Mouse (Mus musculus): ENCODE data around the gene Sh3pxd2a. TPM values are rescaled to one million over a fixed set of nuclear protein-coding genes. Genes with fewer than 3 reads are reported as not detected.

Sh3pxd2a gene
- polyA plus RNA-seq, 1 experiment from 2014 or later = 6.4 TPM

- no peaks in the 10 kb centered on the region for H3K27me3 ChIP-seq
- H3K36me3 ChIP-seq = peaks cover 3% of the 10 kb centered on the region; the same call in 1 of the 2 replicates
- peaks cover 3% of the 10 kb centered on the region; the same call in 1 of the 2 replicates for H3K4me1 ChIP-seq
- H3K9ac ChIP-seq = no peak overlapping the region
- no peaks in the 10 kb centered on the region for H3K9me3 ChIP-seq (replicated peaks)
- H3K4me3 ChIP-seq (replicated peaks) = no peak overlapping the region
- no peak overlapping the region for H3K4me2 ChIP-seq
- 96% methylated on average over 8 of the region's 8 CpGs for WGBS
- ATAC-seq (replicated peaks; ENCODE audit: low FRiP score) = no peak
- H3K27ac ChIP-seq = no peak overlapping the region
Observed at GRCm38 (mm10) chr19:47374916-47375573, 89.2 kb downstream of the Sh3pxd2a start.

- no peak for ATAC-seq (replicated peaks; ENCODE audit: low FRiP score)
- WGBS = 46% methylated on average over 4 of the region's 4 CpGs
- H3K27me3 ChIP-seq = no peaks in the 10 kb centered on the region
- no peak overlapping the region for H3K27ac ChIP-seq
- no peaks in the 10 kb centered on the region for H3K9me3 ChIP-seq (replicated peaks)
- H3K36me3 ChIP-seq = peaks cover 3% of the 10 kb centered on the region; the same call in 1 of the 2 replicates
- H3K4me2 ChIP-seq = no peak overlapping the region
- H3K9ac ChIP-seq = no peak overlapping the region
- no peak overlapping the region for H3K4me3 ChIP-seq (replicated peaks)
- H3K4me1 ChIP-seq = peaks cover 9% of the 10 kb centered on the region
Observed at GRCm38 (mm10) chr19:47374440-47374839, 89.8 kb downstream of the Sh3pxd2a start.

- no peak overlapping the region for H3K27ac ChIP-seq
- 55% methylated on average over 5 of the region's 5 CpGs for WGBS
- no peak for ATAC-seq (replicated peaks; ENCODE audit: low FRiP score)
- no peaks in the 10 kb centered on the region for H3K9me3 ChIP-seq (replicated peaks)
- peaks cover 3% of the 10 kb centered on the region; the same call in 1 of the 2 replicates for H3K36me3 ChIP-seq
- no peaks in the 10 kb centered on the region for H3K27me3 ChIP-seq
- H3K4me2 ChIP-seq = no peak overlapping the region
- H3K4me3 ChIP-seq (replicated peaks) = no peak overlapping the region
- H3K4me1 ChIP-seq = peaks cover 17% of the 10 kb centered on the region
- no peak overlapping the region for H3K9ac ChIP-seq
Observed at GRCm38 (mm10) chr19:47372044-47372443, 92.2 kb downstream of the Sh3pxd2a start.

- ATAC-seq (replicated peaks; ENCODE audit: low FRiP score) = no peak
- no peak overlapping the region for H3K4me2 ChIP-seq
- no peak overlapping the region for H3K27ac ChIP-seq
- no peak overlapping the region for H3K4me3 ChIP-seq (replicated peaks)
- no peak overlapping the region for H3K9ac ChIP-seq
- H3K36me3 ChIP-seq = peaks cover 3% of the 10 kb centered on the region; the same call in 1 of the 2 replicates
- peaks cover 17% of the 10 kb centered on the region for H3K4me1 ChIP-seq
- WGBS = 90% methylated on average over 11 of the region's 11 CpGs
- no peaks in the 10 kb centered on the region for H3K9me3 ChIP-seq (replicated peaks)
- H3K27me3 ChIP-seq = no peaks in the 10 kb centered on the region
Observed at GRCm38 (mm10) chr19:47371521-47371920, 92.7 kb downstream of the Sh3pxd2a start.

- H3K27me3 ChIP-seq = no peaks in the 10 kb centered on the region
- H3K4me3 ChIP-seq (replicated peaks) = no peak overlapping the region
- 32% methylated on average over 3 of the region's 3 CpGs for WGBS
- H3K9me3 ChIP-seq (replicated peaks) = no peaks in the 10 kb centered on the region
- peaks cover 3% of the 10 kb centered on the region; the same call in 1 of the 2 replicates for H3K36me3 ChIP-seq
- no peak overlapping the region for H3K9ac ChIP-seq
- no peak overlapping the region for H3K4me2 ChIP-seq
- ATAC-seq (replicated peaks; ENCODE audit: low FRiP score) = no peak
- H3K4me1 ChIP-seq = peaks cover 14% of the 10 kb centered on the region
- 0 out of 2 replicates have a peak overlapping the region, but pooled peaks have one; percentile 0 for H3K27ac ChIP-seq
Observed at GRCm38 (mm10) chr19:47369008-47369407, 95.2 kb downstream of the Sh3pxd2a start.

GRCm38 (mm10) chr19:47367271-47367879, 96.8 kb downstream of the Sh3pxd2a start:
- Histone ChIP-seq H3K9me3 (replicated peaks) (no peaks in the 10 kb centered on the region), H3K9ac (no peak overlapping the region), H3K27me3 (no peaks in the 10 kb centered on the region), H3K36me3 (peaks cover 6% of the 10 kb centered on the region), H3K4me1 (peaks cover 29% of the 10 kb centered on the region), H3K27ac (no peak overlapping the region), H3K4me3 (replicated peaks) (no peak overlapping the region), H3K4me2 (no peak overlapping the region)
- ATAC-seq (replicated peaks; ENCODE audit: low FRiP score) = no peak
- WGBS = 81% methylated on average over 12 of the region's 12 CpGs

- Histone ChIP-seq H3K4me1 (peaks cover 29% of the 10 kb centered on the region), H3K9me3 (replicated peaks) (no peaks in the 10 kb centered on the region), H3K36me3 (peaks cover 7% of the 10 kb centered on the region), H3K27me3 (no peaks in the 10 kb centered on the region), H3K4me3 (replicated peaks) (no peak overlapping the region), H3K4me2 (no peak overlapping the region), H3K27ac (no peak overlapping the region), H3K9ac (no peak overlapping the region)
- WGBS = 90% methylated on average over 8 of the region's 8 CpGs
- ATAC-seq (replicated peaks; ENCODE audit: low FRiP score) = no peak
Observed at GRCm38 (mm10) chr19:47366576-47366975, 97.6 kb downstream of the Sh3pxd2a start.

- 0 out of 2 replicates have a peak, but pooled peaks have one; percentile 50 for ATAC-seq (replicated peaks; ENCODE audit: low FRiP score)
- no peak overlapping the region for H3K4me3 ChIP-seq (replicated peaks)
- no peaks in the 10 kb centered on the region for H3K9me3 ChIP-seq (replicated peaks)
- H3K4me1 ChIP-seq = peaks cover 34% of the 10 kb centered on the region
- peaks cover 3% of the 10 kb centered on the region; the same call in 1 of the 2 replicates for H3K36me3 ChIP-seq
- no peaks in the 10 kb centered on the region for H3K27me3 ChIP-seq
- H3K9ac ChIP-seq = no peak overlapping the region
- no peak overlapping the region for H3K4me2 ChIP-seq
- 0 out of 2 replicates have a peak overlapping the region, but pooled peaks have one; percentile 41 for H3K27ac ChIP-seq
- 41% methylated on average over 9 of the region's 9 CpGs for WGBS
Observed at GRCm38 (mm10) chr19:47363086-47363668, 101.0 kb downstream of the Sh3pxd2a start.

GRCm38 (mm10) chr19:47360921-47361320, 103.3 kb downstream of the Sh3pxd2a start:
- Histone ChIP-seq H3K27ac (no peak overlapping the region), H3K36me3 (peaks cover 3% of the 10 kb centered on the region; the same call in 1 of the 2 replicates), H3K4me2 (no peak overlapping the region), H3K9ac (no peak overlapping the region), H3K4me1 (peaks cover 36% of the 10 kb centered on the region), H3K4me3 (replicated peaks) (no peak overlapping the region), H3K9me3 (replicated peaks) (no peaks in the 10 kb centered on the region), H3K27me3 (no peaks in the 10 kb centered on the region)
- 80% methylated on average over 3 of the region's 3 CpGs for WGBS
- no peak for ATAC-seq (replicated peaks; ENCODE audit: low FRiP score)

GRCm38 (mm10) chr19:47360017-47360416, 104.2 kb downstream of the Sh3pxd2a start:
- Histone ChIP-seq H3K9me3 (replicated peaks) (no peaks in the 10 kb centered on the region), H3K9ac (no peak overlapping the region), H3K27me3 (no peaks in the 10 kb centered on the region), H3K4me2 (peak overlapping the region; percentile 55), H3K4me1 (peaks cover 36% of the 10 kb centered on the region), H3K36me3 (peaks cover 3% of the 10 kb centered on the region; the same call in 1 of the 2 replicates), H3K4me3 (replicated peaks) (0 out of 2 replicates have a peak overlapping the region, but pooled peaks have one; percentile 34), H3K27ac (0 out of 2 replicates have a peak overlapping the region, but pooled peaks have one; percentile 83)
- no peak for ATAC-seq (replicated peaks; ENCODE audit: low FRiP score)
- WGBS = 81% methylated on average over 16 of the region's 16 CpGs

GRCm38 (mm10) chr19:47359166-47359931, 104.9 kb downstream of the Sh3pxd2a start:
- ATAC-seq (replicated peaks; ENCODE audit: low FRiP score) = 0 out of 2 replicates have a peak, but pooled peaks have one; percentile 34
- Histone ChIP-seq H3K4me1 (peaks cover 36% of the 10 kb centered on the region), H3K27me3 (no peaks in the 10 kb centered on the region), H3K4me2 (peak overlapping the region; percentile 55), H3K36me3 (peaks cover 3% of the 10 kb centered on the region; the same call in 1 of the 2 replicates), H3K27ac (peak overlapping the region; percentile 83), H3K9ac (0 out of 2 replicates have a peak overlapping the region, but pooled peaks have one; percentile 21), H3K4me3 (replicated peaks) (peak overlapping the region; percentile 34), H3K9me3 (replicated peaks) (no peaks in the 10 kb centered on the region)
- 48% methylated on average over 15 of the region's 15 CpGs for WGBS

Measured in kidney, embryonic 15.5 days (tissue).